Mouse (Mus musculus): ENCODE measurements at regions not wholly inside any gene's neighbourhood (a gene's known extent, or its start where the extent isn't known, plus 50 kb on each side); places are given as distances from the start of the nearest gene placed in this dataset.
A peak's percentile ranks its signal among the peaks of the same experiment; 100 is the strongest.

GRCm38 (mm10) chr11:26793928-26794628, 200.3 kb upstream of the Vrk2 start:
- no peak for ATAC-seq (ENCODE audit: low FRiP score, low TSS enrichment)
- no peak overlapping the region for H3K4me2 ChIP-seq (replicated peaks; ENCODE audit: low read depth, low read length)
- 82% methylated on average over 3 of the region's 3 CpGs for WGBS
- H3K27me3 ChIP-seq (ENCODE audit: control insufficient read depth, insufficient read depth, low read length) = no peaks in the 10 kb centered on the region
- no peak overlapping the region for H3K4me3 ChIP-seq (ENCODE audit: low read length)
- H3K36me3 ChIP-seq (ENCODE audit: control insufficient read depth, insufficient read depth, low read length) = no peaks in the 10 kb centered on the region
- H3K27ac ChIP-seq (ENCODE audit: low read depth, low read length) = no peak overlapping the region
- H3K9me3 ChIP-seq (ENCODE audit: control insufficient read depth, low read length) = no peaks in the 10 kb centered on the region
- H3K4me1 ChIP-seq (ENCODE audit: control insufficient read depth, insufficient read depth, low read length) = no peaks in the 10 kb centered on the region
- no peak overlapping the region for H3K9ac ChIP-seq (ENCODE audit: low read depth, low read length)

- H3K4me2 ChIP-seq (replicated peaks; ENCODE audit: low read depth, low read length) = no peak overlapping the region
- 49% methylated on average over 2 of the region's 2 CpGs for WGBS
Measured at GRCm38 (mm10) chr11:26789281-26789680, 195.5 kb upstream of the Vrk2 start.

DNA sequence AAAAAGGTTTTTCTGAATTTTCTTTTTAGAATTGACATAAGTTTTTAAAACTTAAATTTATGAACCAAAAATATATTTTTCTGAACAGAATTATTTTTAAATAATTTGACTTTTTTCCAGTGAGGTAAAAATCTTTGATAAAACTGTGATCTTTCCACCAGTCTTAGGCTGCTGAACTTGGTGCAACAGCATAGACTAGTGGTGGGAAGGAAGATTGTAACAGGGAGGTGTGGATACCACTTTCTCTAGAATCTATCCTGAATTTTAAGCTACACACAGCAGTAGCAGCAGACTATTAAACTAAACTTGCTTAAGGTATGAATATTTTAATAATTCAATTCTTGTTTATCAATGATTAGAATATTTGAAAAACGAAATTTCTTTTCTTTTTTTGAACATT, 191.4 kb upstream of the Vrk2 start:
- Histone ChIP-seq H3K27ac (ENCODE audit: low read depth, low read length) (no peak overlapping the region), H3K4me2 (replicated peaks; ENCODE audit: low read depth, low read length) (no peak overlapping the region), H3K9ac (ENCODE audit: low read depth, low read length) (no peak overlapping the region), H3K9me3 (ENCODE audit: control insufficient read depth, low read length) (no peaks in the 10 kb centered on the region), H3K4me3 (ENCODE audit: low read length) (no peak overlapping the region), H3K27me3 (ENCODE audit: control insufficient read depth, insufficient read depth, low read length) (no peaks in the 10 kb centered on the region), H3K4me1 (ENCODE audit: control insufficient read depth, insufficient read depth, low read length) (no peaks in the 10 kb centered on the region), H3K36me3 (ENCODE audit: control insufficient read depth, insufficient read depth, low read length) (no peaks in the 10 kb centered on the region)
- peak; percentile 68; the same call in 1 of the 2 replicates for ATAC-seq (ENCODE audit: low FRiP score, low TSS enrichment)
- 28% methylated on average over 1 of the region's 1 CpGs for WGBS

More at GRCm38 (mm10) chr11:26789281-26789680, 195.5 kb upstream of the Vrk2 start:
- H3K9ac ChIP-seq (ENCODE audit: low read depth, low read length) = no peak overlapping the region
- no peak for ATAC-seq (ENCODE audit: low FRiP score, low TSS enrichment)
- H3K4me3 ChIP-seq (ENCODE audit: low read length) = no peak overlapping the region
- no peaks in the 10 kb centered on the region for H3K36me3 ChIP-seq (ENCODE audit: control insufficient read depth, insufficient read depth, low read length)
- no peaks in the 10 kb centered on the region for H3K27me3 ChIP-seq (ENCODE audit: control insufficient read depth, insufficient read depth, low read length)
- H3K4me1 ChIP-seq (ENCODE audit: control insufficient read depth, insufficient read depth, low read length) = no peaks in the 10 kb centered on the region
- H3K9me3 ChIP-seq (ENCODE audit: control insufficient read depth, low read length) = no peaks in the 10 kb centered on the region
- no peak overlapping the region for H3K27ac ChIP-seq (ENCODE audit: low read depth, low read length)

GRCm38 (mm10) chr11:26773122-26773796, 179.5 kb upstream of the Vrk2 start:
- ATAC-seq (ENCODE audit: low FRiP score, low TSS enrichment) = no peak
- WGBS = 66% methylated on average over 3 of the region's 3 CpGs
- Histone ChIP-seq H3K4me1 (ENCODE audit: control insufficient read depth, insufficient read depth, low read length) (no peaks in the 10 kb centered on the region), H3K36me3 (ENCODE audit: control insufficient read depth, insufficient read depth, low read length) (no peaks in the 10 kb centered on the region), H3K4me3 (ENCODE audit: low read length) (no peak overlapping the region), H3K27ac (ENCODE audit: low read depth, low read length) (no peak overlapping the region), H3K27me3 (ENCODE audit: control insufficient read depth, insufficient read depth, low read length) (no peaks in the 10 kb centered on the region), H3K9ac (ENCODE audit: low read depth, low read length) (no peak overlapping the region), H3K9me3 (ENCODE audit: control insufficient read depth, low read length) (no peaks in the 10 kb centered on the region), H3K4me2 (replicated peaks; ENCODE audit: low read depth, low read length) (no peak overlapping the region)

DNA sequence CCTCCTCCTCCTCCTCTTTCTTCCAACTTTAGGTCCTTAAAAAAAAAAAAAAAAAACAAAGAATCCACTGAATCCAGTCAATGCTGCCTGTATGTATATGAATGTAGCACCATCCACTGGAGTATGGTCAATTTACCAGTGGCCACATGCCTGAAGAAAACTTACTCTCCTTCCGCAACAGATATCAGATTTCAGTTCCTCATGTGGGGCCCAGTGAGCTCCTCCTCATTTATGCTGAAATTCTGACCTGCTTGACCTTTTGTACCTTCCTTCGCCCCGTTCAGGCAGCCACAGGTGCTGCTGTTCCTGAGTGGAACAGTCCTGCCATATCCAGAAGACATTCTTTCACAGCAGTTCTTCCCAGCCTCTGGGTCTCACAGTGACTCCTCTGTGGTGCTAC, 161.8 kb upstream of the Vrk2 start:
- Histone ChIP-seq H3K27ac (ENCODE audit: low read depth, low read length) (no peak overlapping the region), H3K4me2 (replicated peaks; ENCODE audit: low read depth, low read length) (no peak overlapping the region)
- WGBS = 64% methylated on average over 3 of the region's 3 CpGs

DNA sequence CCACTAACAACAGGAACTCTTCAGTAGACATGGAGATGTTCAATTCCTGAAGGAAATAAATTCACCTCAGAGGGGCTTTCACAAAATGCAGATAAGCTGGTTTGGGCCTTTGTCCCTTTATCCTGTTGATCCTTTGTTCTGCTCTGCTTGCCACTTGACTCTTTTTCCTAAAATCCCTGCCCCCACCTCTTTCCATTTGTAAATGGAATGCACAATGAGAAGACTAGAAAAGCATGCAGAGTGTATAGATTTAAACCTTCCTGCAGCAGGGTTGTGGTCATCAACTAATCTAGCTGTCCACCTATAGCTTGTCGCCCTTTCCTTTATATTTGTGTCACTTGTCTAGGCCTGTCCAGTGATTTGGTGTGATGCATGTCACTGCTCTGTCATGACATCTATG, 159.8 kb upstream of the Vrk2 start:
- H3K27ac ChIP-seq (ENCODE audit: low read depth, low read length) = no peak overlapping the region
- ATAC-seq (ENCODE audit: low FRiP score, low TSS enrichment) = no peak
- H3K27me3 ChIP-seq (ENCODE audit: control insufficient read depth, insufficient read depth, low read length) = no peaks in the 10 kb centered on the region
- WGBS = 91% methylated on average over 1 of the region's 1 CpGs
- no peaks in the 10 kb centered on the region for H3K36me3 ChIP-seq (ENCODE audit: control insufficient read depth, insufficient read depth, low read length)
- H3K9me3 ChIP-seq (ENCODE audit: control insufficient read depth, low read length) = no peaks in the 10 kb centered on the region
- H3K9ac ChIP-seq (ENCODE audit: low read depth, low read length) = no peak overlapping the region
- H3K4me2 ChIP-seq (replicated peaks; ENCODE audit: low read depth, low read length) = no peak overlapping the region
- H3K4me1 ChIP-seq (ENCODE audit: control insufficient read depth, insufficient read depth, low read length) = no peaks in the 10 kb centered on the region
- H3K4me3 ChIP-seq (ENCODE audit: low read length) = no peak overlapping the region

More for the DNA sequence above, 161.8 kb upstream of the Vrk2 start:
- Histone ChIP-seq H3K9me3 (ENCODE audit: control insufficient read depth, low read length) (no peaks in the 10 kb centered on the region), H3K27me3 (ENCODE audit: control insufficient read depth, insufficient read depth, low read length) (no peaks in the 10 kb centered on the region), H3K4me1 (ENCODE audit: control insufficient read depth, insufficient read depth, low read length) (no peaks in the 10 kb centered on the region), H3K4me3 (ENCODE audit: low read length) (no peak overlapping the region), H3K36me3 (ENCODE audit: control insufficient read depth, insufficient read depth, low read length) (no peaks in the 10 kb centered on the region), H3K9ac (ENCODE audit: low read depth, low read length) (no peak overlapping the region)
- no peak for ATAC-seq (ENCODE audit: low FRiP score, low TSS enrichment)

GRCm38 (mm10) chr11:26742235-26742634, 148.4 kb upstream of the Vrk2 start:
- no peak for ATAC-seq (ENCODE audit: low FRiP score, low TSS enrichment)
- Histone ChIP-seq H3K4me3 (ENCODE audit: low read length) (no peak overlapping the region), H3K9ac (ENCODE audit: low read depth, low read length) (no peak overlapping the region), H3K4me1 (ENCODE audit: control insufficient read depth, insufficient read depth, low read length) (no peaks in the 10 kb centered on the region), H3K27ac (ENCODE audit: low read depth, low read length) (no peak overlapping the region), H3K4me2 (replicated peaks; ENCODE audit: low read depth, low read length) (no peak overlapping the region), H3K27me3 (ENCODE audit: control insufficient read depth, insufficient read depth, low read length) (no peaks in the 10 kb centered on the region), H3K36me3 (ENCODE audit: control insufficient read depth, insufficient read depth, low read length) (no peaks in the 10 kb centered on the region), H3K9me3 (ENCODE audit: control insufficient read depth, low read length) (no peaks in the 10 kb centered on the region)
- 89% methylated on average over 1 of the region's 1 CpGs for WGBS

DNA sequence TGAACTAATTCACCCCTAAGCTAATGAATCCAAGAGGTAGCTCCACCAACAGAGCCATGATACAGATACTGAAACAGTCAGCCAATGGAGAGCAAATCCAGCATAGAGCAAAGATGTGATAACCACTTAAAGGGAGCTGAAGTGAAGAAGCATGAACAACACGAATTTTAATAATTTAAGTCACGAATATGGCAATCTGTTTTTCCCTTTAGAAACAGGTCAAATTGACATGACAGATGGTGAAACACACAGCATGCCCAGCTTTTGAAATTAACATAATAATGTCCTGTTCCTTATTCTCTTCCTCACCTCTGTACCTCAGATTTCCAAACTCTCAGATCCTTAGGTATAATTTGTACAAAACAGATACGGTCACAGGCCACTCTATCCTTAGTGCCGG, 145.9 kb upstream of the Vrk2 start:
- no peak overlapping the region for H3K4me3 ChIP-seq (ENCODE audit: low read length)
- no peaks in the 10 kb centered on the region for H3K4me1 ChIP-seq (ENCODE audit: control insufficient read depth, insufficient read depth, low read length)
- H3K27me3 ChIP-seq (ENCODE audit: control insufficient read depth, insufficient read depth, low read length) = no peaks in the 10 kb centered on the region
- no peak for ATAC-seq (ENCODE audit: low FRiP score, low TSS enrichment)
- no peak overlapping the region for H3K9ac ChIP-seq (ENCODE audit: low read depth, low read length)
- H3K36me3 ChIP-seq (ENCODE audit: control insufficient read depth, insufficient read depth, low read length) = no peaks in the 10 kb centered on the region
- H3K4me2 ChIP-seq (replicated peaks; ENCODE audit: low read depth, low read length) = no peak overlapping the region
- 91% methylated on average over 4 of the region's 4 CpGs for WGBS
- H3K9me3 ChIP-seq (ENCODE audit: control insufficient read depth, low read length) = no peaks in the 10 kb centered on the region
- H3K27ac ChIP-seq (ENCODE audit: low read depth, low read length) = no peak overlapping the region

DNA sequence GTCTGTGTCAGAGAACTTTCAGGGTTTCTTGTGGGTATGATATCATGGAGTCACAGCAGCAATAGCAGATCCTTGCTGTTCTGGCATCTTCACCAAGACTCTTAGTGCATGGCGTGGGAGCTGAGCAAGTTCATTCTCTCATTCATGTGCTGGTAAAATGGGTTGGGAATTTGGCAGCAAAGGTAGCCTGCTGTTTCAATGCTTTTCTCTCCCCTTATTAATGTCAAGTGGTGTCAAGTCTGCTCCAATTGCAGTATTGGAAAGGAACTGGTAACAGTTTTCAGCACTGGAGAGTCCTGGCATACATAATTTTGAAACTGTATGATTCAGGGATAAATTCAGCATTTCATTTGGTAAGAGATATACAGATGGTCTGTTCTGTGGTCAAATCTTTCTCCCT, 133.2 kb upstream of the Vrk2 start:
- no peak overlapping the region for H3K9ac ChIP-seq (ENCODE audit: low read depth, low read length)
- H3K4me2 ChIP-seq (replicated peaks; ENCODE audit: low read depth, low read length) = no peak overlapping the region
- H3K36me3 ChIP-seq (ENCODE audit: control insufficient read depth, insufficient read depth, low read length) = no peaks in the 10 kb centered on the region
- WGBS = 97% methylated on average over 1 of the region's 1 CpGs
- no peak overlapping the region for H3K4me3 ChIP-seq (ENCODE audit: low read length)
- no peak for ATAC-seq (ENCODE audit: low FRiP score, low TSS enrichment)
- no peaks in the 10 kb centered on the region for H3K27me3 ChIP-seq (ENCODE audit: control insufficient read depth, insufficient read depth, low read length)
- H3K9me3 ChIP-seq (ENCODE audit: control insufficient read depth, low read length) = no peaks in the 10 kb centered on the region
- H3K4me1 ChIP-seq (ENCODE audit: control insufficient read depth, insufficient read depth, low read length) = no peaks in the 10 kb centered on the region
- H3K27ac ChIP-seq (ENCODE audit: low read depth, low read length) = no peak overlapping the region
